Mouse (Mus musculus): ENCODE results near the gene Cdon.

- TF ChIP-seq CTCF (IDR thresholded peaks at IDR 0.05; ENCODE audit: borderline replicate concordance, insufficient read depth, low read length) = no peak
- no peak for TF ChIP-seq POLR2A (IDR thresholded peaks at IDR 0.05; ENCODE audit: low read depth, low read length)
Measured at GRCm38 (mm10) chr9:35402584-35402991, 18.3 kb upstream of the Cdon start.

All from embryonic fibroblast, embryonic 13.5 days (primary cell).